Mouse (Mus musculus) right cerebral cortex, adult 2 months (tissue): ENCODE results near the gene Arid3c.
"Not testable (repeated sequence)": the region's sequence is repeated elsewhere in the genome, so short reads cannot be mapped to it uniquely, and the experiment has no call there.

Experiments used
- DNase-seq, 2 experiments: peaks; one replicate each; pipeline ENCODE4 v3.0.0; 2021 to 2022; ENCODE audit warnings: low spot score in 2 of 2

Gene Arid3c

DNA sequence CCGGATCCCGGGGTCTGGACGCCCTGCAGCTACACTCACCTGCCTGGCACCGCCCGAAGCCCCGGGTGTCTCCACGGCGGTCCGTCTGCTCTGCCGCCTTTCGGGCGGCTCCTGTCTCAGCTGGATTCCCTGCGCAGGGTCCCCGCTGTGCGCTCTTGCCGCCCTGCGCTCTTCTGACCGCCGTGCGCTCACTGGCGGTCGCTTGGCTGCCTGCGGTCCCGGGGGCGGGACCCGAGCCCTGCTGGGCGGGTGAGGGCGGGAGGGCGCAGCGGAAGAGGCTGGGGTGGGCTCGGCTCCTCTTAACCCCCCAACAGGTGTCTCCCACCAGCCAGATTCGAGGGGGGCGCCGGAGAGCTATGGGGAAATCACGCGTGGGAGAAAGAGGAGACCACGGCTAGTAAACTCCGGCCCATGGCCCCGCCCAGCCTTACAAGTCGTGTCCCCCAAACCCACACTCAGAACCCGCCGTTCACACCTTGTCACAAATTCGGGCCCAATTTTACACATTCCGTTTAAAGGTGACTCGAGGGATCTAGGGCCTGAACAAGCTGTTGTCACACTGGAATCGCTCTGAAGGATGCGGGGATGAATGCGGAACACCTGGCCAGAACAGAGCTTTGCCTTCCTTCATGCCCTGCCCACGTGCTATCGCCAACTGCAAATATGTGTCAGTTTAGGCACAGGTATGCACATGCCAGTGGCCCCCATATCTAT is at the start of gene Arid3c:
TSS of gene Arid3c (minus strand) at position 91 of the 714 bp plus-strand sequence.
- DNase-seq: no peak

DNA sequence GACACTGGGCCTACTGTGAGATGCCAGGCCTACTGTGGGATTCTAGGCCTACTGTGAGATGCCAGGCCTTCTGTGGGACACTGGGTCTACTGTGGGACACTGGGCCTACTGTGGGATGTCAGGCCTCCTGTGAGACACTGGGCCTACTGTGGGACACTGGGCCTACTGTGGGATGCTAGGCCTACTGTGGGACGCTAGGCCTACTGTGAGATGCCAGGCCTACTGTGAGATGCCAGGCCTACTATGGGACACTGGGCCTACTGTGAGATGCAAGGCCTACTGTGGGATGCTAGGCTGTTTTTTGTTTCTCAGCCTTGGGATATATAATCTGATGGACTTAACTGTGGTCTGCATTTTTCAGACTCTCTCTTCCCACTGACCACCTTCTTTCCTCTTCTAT is 44.9 kb upstream of the Arid3c start:
- not testable (repeated sequence) for DNase-seq

DNA sequence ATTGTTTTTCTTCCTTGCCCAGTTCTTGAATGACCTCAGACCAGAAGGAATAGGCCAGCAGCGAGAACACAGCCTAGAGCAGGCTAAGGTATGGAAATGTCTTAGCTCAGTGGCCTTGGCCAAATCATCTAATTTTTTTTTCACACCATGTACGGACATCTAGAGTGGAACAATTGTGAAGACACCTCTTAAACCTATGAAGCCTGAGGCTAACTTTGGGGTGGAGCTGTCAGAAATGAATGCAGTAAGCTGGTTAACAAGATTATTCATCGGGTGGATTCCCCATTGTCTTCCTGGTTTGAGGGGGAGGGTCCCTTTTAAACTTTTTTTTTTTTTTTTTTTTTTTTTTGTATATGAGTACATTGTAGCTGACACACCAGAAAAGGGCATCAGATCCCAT is 43.6 kb upstream of the Arid3c start:
- DNase-seq: not testable (repeated sequence)

DNA sequence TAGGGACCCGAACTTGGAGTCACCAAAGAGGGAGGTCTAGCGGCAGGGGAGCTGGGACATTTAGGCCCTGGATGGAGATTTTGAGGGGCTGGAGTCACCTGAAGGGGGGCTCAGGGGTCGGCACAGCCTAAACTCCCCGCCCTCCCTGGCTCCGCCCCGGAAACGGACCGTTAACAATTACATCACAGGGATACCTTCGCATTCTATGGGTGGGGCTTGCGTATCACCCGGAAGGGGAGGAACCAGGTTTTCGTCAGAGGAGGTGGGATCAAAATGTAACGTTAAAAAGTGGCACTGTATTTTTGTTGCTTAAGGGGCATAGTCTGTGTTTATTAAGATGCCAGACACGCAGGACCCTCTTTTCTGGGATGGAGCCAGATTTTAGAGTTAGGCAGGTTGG is 43.1 kb upstream of the Arid3c start, which contains the start of gene Ccl27a:
TSS of gene Ccl27a (minus strand) at position 246 of the 400 bp plus-strand sequence.
- DNase-seq: peak; percentile 80 to 85

DNA sequence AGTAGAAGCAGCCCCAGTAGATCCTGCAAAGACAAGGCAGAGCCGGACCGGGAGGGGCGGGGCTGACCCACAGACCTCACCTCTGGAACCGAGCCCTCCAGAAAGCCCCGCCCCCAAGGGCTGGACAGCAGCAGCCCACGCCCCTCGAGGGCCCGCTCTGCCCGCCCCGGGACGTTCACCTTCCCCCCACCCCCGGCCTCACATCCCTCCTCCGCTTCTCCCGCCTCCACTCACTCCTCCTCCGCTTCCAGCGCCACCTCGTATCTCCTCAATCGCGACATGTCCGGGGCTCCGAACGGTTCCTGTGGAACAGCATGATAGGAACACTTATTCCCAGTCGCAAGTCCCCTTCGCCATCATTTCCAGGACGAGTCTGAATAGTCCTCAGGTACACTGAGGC is 42.6 kb upstream of the Arid3c start:
- DNase-seq: not testable (repeated sequence)

DNA sequence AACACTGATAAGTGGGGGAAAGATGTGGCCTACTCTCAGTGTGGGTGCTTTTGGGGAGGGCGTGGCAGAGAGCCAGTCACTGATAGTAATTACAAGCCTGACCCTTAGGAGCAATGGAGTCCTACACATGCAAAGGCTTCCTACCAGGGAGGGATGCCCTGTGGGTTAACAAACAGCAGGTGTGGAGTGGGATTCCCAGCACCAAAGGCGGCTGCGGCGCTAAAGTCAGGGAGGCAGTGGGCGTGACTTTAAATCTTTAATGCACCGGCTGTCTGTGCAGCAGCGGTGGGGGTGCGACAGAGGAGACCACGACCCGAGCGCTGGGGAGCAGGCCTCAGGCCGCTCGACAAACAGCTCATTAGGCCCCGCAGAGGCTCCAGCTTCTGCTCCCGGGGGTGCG is 42.0 kb upstream of the Arid3c start:
- not testable (repeated sequence) for DNase-seq

DNA sequence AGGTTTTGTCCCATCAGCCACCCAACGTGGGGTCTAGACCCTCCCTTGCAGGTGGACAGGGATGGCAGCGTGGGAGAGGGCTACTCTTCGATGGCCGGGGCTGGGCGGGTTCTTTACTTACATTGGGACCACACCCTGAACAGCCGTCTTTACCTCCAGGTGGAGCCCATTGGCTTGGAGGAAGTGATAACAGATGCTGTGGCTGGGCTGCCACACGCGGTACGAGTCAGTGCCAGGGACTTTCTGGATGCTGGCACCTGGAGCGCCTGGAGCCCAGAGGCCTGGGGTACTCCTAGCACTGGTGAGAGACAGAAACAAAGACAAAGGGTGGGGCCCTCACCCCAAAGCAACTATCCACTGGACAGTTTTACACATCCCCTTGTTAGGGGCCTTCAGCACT is 36.4 kb upstream of the Arid3c start:
- not testable (repeated sequence) for DNase-seq

DNA sequence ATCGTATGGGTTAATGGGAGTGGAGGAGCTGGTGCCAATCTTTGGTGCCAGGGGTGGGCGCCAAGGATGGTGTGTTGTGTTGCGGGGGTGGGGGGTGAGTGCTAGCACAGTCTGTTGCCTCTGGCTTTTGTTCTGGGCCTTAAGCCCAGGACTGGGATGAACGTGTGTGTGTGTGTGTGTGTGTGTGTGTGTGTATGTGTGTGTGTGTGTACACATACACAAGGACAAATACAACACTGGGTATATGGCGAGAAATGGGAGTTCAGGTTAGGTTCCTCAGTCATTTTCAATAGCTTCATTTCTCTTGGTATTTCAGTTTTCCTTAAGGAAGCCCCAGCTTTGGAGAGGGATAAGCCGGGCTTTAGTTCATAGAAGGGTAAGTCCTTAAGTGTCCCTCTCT is 32.2 kb upstream of the Arid3c start:
- not testable (repeated sequence) for DNase-seq

DNA sequence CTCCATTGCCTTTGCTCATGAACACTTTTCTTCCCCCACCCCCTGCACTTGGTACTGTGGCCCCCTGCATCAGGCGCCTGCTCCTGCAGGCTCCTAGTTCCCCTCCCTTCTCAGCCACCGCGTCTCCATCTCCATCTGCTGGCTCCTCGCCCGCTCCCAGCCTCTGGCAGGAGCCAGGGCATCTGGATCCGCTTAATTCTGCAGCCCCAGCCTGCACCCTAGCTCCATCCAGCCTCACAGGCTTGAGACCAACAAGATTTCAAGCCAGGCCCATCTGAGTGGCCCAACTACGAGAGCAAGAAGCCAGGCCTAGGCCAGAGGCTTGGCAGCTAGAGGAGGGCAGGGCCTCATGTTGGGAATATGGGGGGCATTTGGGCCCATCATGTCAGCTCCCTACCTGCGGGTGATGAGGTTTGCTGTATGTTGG is 31.8 kb upstream of the Arid3c start:
- peak in 1 of 2 experiments; percentile 61 for DNase-seq

DNA sequence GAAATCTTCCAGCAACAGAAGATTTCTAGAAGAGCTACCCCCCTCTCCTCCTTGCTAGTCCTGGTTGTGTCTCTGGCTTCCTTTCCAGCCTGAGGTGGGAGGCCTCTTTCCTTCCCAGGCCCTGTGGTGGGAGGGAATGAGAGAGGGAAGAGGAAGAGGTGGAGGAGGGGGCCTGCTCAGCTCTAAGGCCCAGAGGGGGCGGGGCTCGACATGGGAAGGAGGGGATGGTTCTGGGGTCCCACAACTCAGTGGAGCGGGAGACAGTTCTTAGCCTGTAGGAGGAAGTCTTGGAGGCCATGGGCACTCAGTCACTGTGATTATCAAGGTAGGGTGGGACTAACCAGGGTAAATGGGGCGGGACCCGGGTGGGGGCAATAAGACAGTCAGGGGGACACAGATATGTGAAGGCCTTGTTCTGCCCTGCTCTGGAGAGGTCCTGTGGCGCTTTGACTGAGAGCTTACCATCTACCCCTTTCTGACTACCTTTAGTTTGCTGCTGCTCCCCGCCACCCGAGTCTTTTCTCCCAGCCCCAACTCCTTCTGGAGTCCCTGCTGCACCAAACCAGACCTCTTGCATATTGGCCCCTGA is 31.3 kb upstream of the Arid3c start:
- no peak for DNase-seq

DNA sequence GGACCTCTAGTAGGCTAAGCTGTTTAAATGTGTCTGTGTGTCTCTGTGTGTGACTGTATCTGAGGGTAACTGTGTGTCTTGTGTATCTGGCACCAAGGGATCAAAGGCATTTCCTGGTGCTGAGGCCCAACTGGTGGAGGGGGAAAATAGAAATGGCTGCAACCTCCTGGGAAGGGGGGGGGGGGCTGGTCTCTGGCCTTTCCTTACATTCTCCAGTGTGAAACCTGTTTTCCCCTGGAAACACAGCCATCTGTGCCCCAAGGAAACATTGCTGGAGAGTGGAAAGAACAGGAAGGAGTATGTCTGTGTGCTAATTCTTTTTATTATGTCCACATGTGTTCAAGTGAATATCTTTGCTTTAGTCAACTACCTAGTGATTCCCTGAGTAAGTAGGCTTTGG is 30.7 kb upstream of the Arid3c start:
- DNase-seq: no peak

DNA sequence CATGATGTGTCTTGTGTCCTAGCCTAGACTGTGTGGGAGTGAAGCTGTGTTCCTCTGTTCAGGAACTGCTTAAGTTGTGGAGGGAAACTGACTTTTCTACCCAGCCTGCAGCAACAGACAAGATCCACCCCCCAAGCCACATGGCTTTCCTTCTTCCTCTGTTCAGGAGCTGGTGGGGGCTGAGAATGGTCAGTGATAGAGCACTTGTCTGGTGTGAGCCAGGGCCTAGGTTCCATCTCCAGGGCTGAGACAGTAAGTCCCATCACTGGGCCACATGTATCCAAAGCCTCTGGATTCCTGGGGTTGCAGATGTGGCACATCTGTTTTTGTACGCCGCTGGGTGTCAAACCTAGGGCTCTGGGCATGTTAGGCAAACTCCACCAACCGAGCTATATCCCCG is 30.0 kb upstream of the Arid3c start:
- DNase-seq: no peak

DNA sequence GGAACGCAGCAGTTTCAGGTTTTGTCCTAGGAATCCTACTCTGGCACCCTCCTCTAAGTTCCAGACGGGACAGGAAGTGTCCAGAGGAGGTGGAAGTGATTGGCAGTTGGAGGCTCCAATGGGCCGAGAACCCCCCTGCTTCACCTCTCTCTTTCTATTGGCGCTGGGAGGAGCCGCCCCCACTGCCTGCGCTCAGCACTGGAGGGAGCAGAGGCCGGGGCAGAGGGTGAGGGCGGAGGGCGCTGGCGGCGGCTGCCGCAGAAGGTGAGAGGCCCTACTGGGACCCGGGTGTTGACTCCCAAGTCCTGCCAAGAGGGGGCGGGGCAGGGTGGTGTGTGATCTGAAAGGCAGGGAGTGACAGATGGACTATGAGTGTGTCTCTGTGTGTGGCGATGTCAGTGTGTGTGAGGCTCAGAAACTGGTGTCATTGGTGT is 29.4 kb upstream of the Arid3c start:
- DNase-seq: peak; percentile 57 to 67

DNA sequence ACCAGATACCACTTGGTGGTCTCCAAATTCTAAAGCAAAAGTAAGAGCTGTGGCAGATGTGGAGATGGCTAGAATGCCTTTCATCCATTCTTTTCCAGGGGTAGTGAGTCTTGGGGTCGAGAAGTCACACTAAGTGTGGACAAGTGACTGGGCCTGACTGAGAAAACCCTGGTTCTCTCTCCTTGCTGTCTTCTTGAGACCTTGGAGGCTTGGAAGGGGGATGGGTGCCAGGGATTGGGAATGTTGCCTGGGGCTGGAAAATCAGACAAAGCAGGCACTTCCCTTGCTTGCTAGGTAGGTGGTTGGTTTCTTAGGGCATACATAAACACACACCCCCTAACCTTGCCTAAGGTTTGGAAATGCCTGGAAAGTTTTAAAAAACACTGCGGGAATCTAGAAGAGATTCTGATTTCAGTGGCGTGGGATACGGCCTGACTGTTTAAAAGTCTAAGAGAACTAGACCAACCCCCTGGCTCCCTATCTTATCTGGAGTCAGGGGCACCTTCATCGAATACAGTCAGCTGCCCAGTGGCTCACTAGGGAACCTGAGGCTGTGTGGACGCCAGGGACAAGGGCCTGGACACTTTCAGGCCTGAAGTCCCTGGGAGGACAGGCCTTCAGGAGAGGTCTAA is 28.8 kb upstream of the Arid3c start:
- no peak for DNase-seq

DNA sequence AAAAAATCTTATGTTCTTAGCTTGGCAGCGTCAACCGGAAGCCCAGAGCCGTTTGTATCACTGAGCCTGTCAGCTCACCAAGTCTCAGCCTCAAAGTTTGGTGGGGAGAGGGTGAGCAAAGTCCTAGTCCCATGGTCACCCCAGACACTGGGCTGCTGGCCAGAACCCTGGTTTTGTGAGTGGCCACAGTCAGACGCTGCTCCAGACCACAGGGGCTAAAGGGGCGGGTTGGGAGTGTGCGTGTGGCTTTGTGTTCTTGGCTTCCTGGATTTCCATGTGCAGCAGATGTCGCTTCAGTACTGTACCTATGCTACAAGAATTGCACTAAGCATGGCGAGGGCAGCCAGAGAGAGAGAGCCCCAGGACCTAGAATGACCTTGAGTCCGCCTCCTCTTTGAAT is 28.3 kb upstream of the Arid3c start:
- DNase-seq: no peak

DNA sequence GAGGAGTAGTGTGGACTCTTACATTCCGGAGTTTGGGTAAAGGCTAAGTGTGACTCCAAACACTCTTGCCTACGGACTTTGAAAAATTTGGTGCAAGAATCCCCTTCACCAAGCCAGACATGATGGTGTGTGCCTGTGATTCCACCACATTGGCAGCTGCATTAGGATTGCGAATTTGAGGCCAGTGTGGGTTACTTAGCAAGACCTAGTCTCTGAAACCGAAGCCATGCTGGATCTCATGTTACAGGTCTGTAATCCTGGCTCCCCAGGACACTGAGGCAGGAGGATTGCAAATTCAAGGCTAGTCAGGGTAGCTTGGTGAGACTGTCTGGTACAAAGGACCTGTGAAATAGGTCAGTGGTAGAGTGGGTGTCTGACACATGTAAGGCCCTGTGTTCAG is 27.8 kb upstream of the Arid3c start:
- no peak for DNase-seq

DNA sequence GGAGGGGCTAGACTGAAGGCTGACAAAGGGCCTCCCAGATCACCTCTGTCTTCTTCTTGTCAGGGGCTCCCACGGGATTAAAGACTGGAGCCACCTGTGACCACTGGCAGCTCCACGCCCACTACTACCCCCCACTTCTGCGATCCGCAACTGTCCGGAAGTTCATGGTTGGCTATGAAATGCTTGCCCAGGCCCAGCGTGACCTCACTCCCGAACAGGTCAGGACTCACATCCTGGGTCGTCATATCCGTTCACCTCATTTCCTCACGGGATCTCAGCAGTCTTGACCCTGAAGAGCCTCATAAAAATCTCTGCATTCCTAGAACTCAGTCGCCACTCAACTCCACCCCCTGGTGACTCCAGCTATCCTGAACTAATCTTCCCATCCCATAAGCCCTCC is 27.1 kb upstream of the Arid3c start:
- no peak for DNase-seq

DNA sequence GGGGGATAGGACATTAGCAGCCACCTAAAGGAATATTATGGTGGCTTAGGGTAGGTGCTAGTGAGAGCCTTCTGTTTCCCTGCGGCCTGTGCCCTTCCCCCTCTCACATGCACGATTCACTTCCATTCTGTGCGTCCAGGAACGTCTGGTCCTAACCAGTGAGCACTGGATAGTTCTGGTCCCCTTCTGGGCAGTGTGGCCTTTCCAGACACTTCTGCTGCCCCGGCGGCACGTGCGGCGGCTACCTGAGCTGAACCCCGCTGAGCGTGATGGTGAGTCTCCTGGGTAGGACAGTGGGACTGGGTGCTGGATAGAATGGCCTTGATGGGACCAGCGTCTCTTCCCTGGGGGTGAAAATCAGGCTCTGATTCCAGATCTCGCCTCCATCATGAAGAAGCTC is 26.4 kb upstream of the Arid3c start:
- DNase-seq: no peak

DNA sequence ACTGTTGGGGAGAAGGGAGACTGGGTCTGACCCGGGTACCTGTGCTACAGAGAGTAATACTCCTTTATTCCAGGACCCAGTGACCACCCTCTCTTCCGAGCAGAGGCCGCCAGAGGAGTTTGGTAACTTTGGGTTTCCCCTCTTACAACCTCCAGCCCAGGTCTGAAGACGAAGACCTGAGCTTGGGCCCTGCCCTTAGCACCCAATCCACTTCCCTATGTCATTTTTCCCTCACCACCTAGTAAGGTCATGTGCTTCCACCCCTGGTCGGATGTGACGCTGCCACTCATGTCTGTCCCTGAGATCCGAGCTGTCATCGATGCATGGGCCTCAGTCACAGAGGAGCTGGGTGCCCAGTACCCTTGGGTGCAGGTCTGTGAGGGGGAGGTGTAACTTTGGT is 25.5 kb upstream of the Arid3c start:
- no peak for DNase-seq

DNA sequence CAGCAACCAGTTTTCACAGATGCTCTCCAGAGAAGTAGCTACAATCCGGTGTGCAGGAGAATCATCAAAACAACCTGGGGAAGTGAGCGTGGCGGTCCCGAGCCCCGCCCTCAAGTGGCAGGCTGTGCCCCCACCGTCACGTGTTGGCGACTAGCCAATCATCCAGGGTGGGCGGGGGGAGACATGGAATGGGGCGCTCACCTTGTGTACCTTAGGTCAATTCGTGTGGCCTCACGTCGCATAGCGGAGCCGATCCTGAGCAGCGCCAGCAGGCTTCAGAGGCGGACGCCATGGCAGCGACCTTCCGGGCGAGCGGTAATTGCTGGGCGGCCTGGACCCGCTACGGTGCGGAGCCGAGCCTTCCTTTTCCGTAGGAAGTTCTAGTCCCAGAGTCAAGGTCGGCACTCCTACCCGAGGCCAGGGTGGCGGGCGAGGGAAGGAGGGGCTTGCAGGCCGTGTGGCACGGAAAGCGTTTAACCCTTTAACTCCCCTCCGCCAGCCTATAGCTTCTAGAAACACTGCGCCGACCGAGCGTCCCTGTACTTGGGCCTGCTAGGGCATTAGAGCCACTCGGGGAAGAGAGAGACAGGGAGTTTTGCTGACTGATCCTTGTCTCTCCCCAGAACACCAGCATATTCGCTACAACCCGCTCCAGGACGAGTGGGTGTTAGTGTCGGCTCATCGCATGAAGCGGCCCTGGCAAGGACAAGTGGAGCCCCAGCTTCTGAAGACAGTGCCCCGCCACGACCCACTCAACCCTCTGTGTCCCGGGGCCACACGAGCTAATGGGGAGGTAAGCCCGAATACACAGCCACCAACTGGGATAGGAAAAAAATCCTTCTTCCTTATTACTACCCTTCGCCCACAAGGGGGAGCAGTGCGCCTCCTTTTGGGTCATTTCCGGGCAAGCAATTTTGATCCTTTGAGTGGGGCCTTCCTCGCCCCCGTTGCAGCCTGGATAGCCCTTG is 24.7 kb upstream of the Arid3c start, which contains the start of gene Sigmar1:
TSS of gene Sigmar1 (minus strand) at position 820 of the 968 bp plus-strand sequence.
- DNase-seq: peak; percentile 83 to 86

DNA sequence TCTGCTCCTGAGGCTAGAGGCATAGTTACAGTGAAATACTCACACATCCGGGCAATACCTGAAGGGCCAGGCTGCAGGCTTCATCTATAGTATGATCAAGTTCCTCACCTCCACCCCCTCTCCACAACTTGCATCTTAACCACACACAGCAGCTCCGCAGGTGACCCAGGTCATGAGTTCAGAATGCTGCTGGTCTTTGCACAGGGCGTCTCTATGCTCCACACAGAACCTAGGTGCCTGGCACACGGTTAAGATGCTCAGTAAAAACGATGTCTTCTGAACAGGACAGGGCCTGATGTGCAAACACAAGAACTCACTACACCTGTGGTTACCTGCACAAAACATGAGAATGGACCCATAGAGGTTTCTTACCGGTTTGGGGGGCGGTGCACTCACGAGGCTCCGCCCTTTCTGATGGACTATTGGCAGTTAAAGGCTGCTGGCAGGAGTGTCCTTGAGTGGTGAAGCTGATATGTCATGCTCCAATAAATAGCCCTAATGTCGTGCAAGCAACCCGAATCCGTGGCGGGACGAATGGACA is 23.9 kb upstream of the Arid3c start, which contains the start of gene Galt:
TSS of gene Galt (plus strand) at position 432 of the 541 bp plus-strand sequence.
- DNase-seq: no peak
